Mouse (Mus musculus) adrenal gland, postnatal 10 days (tissue): ENCODE measurements around the gene Ceacam19. TPM values are rescaled to one million over a fixed set of nuclear protein-coding genes. Genes with fewer than 3 reads are reported as not detected.
A peak's percentile ranks its signal among the peaks of the same experiment; 100 is the strongest.

Experiments used
- DNase-seq: peaks from one replicate; pipeline ENCODE4 v3.0.0; 2021; ENCODE audit warnings: mixed read lengths
- total RNA-seq, 2 experiments: library from RNA; stranded (reverse); gene quantifications; 2 replicates each; pipeline ENCODE4 v1.2.3; 2021

Gene Ceacam19
- total RNA-seq, 2 experiments from 2014 or later: not detected

DNA sequence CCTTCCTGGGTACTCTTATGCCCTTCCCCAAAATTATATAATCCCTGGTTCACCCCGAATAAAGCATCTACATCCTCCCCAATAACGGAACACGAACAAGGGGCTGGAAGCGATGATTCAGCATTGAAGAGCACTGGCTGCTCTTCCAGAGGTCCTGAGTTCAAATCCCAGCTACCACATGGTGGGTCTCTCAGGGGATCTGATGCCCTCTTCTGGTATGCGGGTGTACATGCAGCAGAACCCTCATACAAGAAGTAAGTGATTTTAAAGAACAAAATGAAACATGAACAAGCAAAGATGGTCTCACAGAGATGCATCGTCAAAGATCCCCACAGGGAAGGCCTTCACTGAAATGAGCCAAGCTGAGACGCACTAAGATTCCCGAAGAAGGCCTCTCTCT lies 7.0 kb downstream of the Ceacam19 start:
- DNase-seq: no peak

DNA sequence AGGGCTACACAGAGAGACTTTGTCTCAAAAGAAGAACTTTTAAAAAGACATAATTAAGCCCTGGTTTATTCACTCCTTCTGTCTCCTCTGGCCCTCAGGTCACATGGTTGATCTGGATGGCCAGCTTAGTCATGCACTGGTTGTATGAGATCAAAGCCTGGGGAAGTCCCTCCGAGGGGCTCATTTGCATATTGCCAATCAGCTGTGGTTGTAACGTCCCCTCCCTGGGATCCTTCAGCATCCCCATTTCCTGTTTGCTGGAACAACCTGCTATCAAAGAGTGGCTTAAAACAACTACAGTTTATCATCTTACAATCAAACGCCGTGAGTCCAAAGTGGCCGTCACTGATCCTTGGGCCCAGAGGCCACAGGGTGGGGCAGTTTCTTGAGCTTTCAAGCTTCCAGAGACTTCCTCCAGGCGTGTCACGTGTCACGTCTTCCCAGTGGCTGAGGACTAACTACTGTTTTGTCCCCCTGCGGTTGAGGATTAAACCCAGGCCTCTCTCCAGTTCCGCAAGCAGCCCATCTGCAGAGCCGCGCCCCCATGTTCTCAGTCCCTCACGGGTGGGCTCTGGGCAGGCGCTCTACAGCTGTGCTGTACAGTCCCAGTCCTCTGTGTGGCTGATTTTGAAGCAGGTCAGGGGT lies 10.9 kb downstream of the Ceacam19 start:
- DNase-seq: no peak

DNA sequence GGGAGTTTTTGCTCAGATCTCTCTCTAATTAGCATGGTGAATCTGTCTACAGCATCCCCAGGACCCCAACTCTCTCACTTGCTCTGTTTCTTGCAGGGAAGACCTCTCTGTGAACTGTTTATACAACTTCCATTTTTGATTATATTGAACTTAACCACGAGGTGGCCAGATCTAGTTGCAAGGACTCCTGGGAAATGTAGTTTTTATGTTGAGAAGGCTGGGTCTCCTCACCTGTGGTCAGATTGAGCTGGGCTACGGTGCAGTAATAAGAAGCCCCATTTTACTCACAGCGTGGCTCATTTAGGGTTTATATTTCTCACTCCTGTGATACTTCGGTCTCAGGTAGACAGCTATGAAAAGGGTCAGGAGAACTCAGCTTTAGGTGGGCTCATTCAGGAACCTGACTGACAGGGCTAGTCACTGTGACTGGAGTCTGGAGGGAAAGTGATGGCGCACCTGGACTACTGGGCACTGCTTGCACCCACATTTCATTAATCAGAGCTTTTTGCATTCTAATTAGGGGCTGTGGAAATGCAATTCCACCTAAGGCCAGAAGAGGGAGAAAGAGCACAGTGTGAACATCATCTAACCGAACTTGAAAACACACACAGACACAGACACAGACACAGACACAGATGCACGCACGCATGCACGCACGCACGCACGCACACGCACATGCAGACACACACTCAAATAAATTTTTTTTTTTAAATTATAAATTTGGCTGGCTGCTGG lies 11.7 kb downstream of the Ceacam19 start:
- peak; percentile 53 for DNase-seq

DNA sequence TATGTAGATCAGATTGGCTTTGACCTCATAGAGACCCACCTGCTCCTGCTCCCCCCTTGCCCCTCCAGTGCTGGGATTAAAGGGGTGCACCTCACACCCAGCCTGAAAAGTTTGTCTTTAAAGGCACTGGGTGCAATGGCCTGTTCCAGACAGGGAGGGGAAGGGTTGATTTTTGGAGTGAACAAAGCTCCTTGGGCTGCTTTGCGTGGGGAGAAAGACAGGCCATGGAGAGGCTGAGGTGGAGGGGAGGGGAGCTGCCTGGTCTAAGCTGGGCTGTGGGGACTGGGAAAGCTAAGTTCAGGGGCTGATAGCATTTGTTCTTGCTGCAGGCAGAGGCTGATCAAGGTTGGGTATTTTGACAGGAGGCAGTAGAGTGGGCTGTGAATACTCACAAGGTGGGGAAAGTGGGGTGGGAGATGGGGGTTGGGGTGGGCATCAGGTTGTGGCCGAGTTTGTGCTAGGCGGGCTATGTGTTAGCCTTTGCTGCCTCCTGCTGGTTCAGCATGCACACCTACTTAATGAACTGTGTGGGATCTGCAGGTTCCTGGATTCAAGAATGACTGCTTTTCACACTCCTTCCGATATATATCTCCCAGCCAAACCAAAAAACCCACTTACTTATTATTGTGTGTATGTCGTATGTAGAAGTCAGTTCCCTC lies 15.7 kb downstream of the Ceacam19 start:
- peak; percentile 65 for DNase-seq

DNA sequence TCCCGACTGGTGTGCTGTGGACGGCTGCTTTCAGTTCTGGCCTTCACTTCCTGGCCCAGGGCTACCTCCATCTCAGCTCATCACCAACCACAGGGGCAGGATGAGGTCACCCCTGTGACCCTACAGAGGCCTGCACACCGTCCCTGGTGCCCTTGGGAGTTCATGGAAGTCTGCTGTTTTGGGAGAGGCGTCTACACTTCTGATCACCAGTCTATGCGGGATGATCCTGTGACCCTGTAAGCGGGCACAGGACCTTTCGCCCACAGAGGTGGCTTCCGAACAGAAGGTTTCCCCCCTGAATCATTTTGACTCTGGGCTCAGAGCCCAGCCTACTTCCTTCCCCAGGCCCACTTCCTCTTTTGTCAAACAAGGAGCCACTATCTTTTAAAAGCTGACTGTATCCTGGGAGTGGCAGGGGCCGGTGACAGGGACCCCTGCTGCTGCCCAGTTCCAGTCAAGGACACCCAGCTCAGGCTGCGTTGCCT lies 16.6 kb downstream of the Ceacam19 start:
- peak; percentile 36 for DNase-seq

- DNase-seq: no peak
Measured at GRCm38 (mm10) chr7:19867751-19868399, 19.9 kb downstream of the Ceacam19 start.

DNA sequence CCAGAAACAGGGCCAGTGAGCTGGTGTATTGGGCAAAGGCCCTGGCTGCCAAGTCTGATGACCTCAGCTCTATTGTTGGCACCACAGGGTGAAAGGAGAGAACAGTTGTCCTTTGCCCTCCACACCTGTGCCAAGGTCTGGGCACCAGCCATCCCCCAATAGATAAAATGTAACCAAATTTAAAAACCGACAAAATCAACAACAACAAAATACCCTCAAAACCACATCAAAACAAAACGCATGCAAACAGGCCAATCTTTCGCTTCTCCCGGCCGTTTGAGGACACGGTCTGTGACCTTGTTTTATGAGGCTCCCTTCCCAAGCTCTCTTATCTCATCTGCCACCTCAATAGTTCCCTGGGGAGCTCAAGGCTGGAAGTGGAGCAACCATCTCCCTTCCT lies 21.3 kb downstream of the Ceacam19 start:
- DNase-seq: peak; percentile 65

- no peak for DNase-seq
Measured at GRCm38 (mm10) chr7:19865246-19866036, 22.3 kb downstream of the Ceacam19 start.

GRCm38 (mm10) chr7:19864241-19864640 lies 23.5 kb downstream of the Ceacam19 start:
- DNase-seq: peak; percentile 66

- no peak for DNase-seq
Measured at GRCm38 (mm10) chr7:19861199-19861598, 26.6 kb downstream of the Ceacam19 start, which contains the start of gene Ceacam16. TSS of gene Ceacam16 (minus strand) at chr7:19861299.

DNA sequence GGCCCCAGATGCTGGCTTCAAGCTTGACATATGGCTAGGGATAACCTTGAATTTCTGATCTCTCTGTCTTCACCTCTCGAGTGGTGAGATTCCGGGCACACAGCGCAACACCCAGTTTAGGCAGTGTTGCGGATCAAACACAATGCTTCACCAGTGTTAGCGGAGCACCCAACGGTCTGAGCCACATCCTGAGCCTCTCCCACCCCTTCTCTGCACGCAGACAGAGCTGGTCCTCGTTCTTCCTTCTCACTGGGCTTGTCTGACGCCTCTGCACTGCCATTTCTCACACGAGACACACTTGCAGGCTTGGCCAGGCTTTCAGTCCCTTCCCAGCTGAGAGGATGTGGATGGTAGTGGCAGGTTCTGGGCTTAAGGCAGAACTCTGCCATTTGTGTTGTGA lies 28.0 kb downstream of the Ceacam19 start:
- no peak for DNase-seq

GRCm38 (mm10) chr7:19856283-19856682 lies 31.5 kb downstream of the Ceacam19 start:
- DNase-seq: no peak

GRCm38 (mm10) chr7:19855663-19856062 lies 32.1 kb downstream of the Ceacam19 start:
- DNase-seq: no peak

- no peak for DNase-seq
Measured at GRCm38 (mm10) chr7:19853526-19853925, 34.2 kb downstream of the Ceacam19 start.

GRCm38 (mm10) chr7:19851858-19852570 lies 35.8 kb downstream of the Ceacam19 start, which contains the start of gene Gm19345:
TSS of gene Gm19345 (plus strand) at chr7:19852003.
- no peak for DNase-seq

- no peak for DNase-seq
Measured at GRCm38 (mm10) chr7:19844521-19845171, 43.1 kb downstream of the Ceacam19 start.

DNA sequence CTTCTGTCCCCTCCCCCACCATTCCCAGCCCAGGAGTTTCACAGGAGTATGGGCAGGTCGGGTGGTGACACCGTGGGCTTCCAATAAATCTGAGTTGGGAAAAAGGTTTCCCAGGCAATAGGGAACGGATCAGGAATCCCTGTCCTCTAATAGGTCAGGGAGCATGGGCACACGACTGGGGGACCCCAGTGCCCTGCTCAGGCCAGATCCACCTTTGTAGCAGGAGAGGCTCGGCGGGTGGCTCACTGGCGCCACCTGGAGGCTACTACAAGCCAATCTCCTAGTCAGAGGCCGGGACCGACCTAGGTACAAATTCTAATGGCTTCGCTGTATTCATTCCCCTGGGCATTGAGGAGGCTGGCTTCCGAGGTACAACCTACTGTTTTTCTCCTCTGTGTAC lies 44.2 kb downstream of the Ceacam19 start:
- DNase-seq: peak; percentile 87

GRCm38 (mm10) chr7:19842885-19843504 lies 44.8 kb downstream of the Ceacam19 start:
- peak; percentile 74 for DNase-seq

- DNase-seq: no peak
Measured at GRCm38 (mm10) chr7:19841686-19842413, 45.9 kb downstream of the Ceacam19 start.
